Mouse (Mus musculus) forebrain, embryonic 13.5 days (tissue): Measurements from ENCODE around the gene Klhl35. TPM values are rescaled to one million over a fixed set of nuclear protein-coding genes. Genes with fewer than 3 reads are reported as not detected.

Source experiments
- ATAC-seq: fragments of 200-750 bp; cut with Nextera tagmentation; 2 replicates; pipeline ENCODE4 v1.8.0; 2017
- H3K27ac ChIP-seq: fragments of 300-500 bp; sonication (generic); 2 replicates; pipeline ENCODE4 v1.5.1; 2015; ENCODE audit warnings: inconsistent platforms, mild to moderate bottlenecking, moderate library complexity
- H3K27me3 ChIP-seq: fragments of 300-500 bp; sonication (generic); 2 replicates; pipeline ENCODE4 v1.6.1; 2015; ENCODE audit warnings: mild to moderate bottlenecking, inconsistent platforms
- H3K36me3 ChIP-seq: fragments of 300-500 bp; sonication (generic); 2 replicates; pipeline ENCODE4 v1.6.1; 2015; ENCODE audit warnings: mild to moderate bottlenecking, inconsistent platforms; ENCODE audit not compliant: poor library complexity, severe bottlenecking
- H3K4me1 ChIP-seq: fragments of 300-500 bp; sonication (generic); 2 replicates; pipeline ENCODE4 v1.6.1; 2015; ENCODE audit warnings: inconsistent platforms
- H3K4me2 ChIP-seq: fragments of 300-500 bp; sonication (generic); 2 replicates; pipeline ENCODE4 v1.6.1; 2015; ENCODE audit warnings: inconsistent platforms, mild to moderate bottlenecking, moderate library complexity
- H3K4me3 ChIP-seq: fragments of 300-500 bp; sonication (generic); 2 replicates; pipeline ENCODE4 v1.5.1; 2015; ENCODE audit warnings: mild to moderate bottlenecking, inconsistent platforms
- H3K9ac ChIP-seq: fragments of 300-500 bp; sonication (generic); 2 replicates; pipeline ENCODE4 v1.6.1; 2015; ENCODE audit warnings: mild to moderate bottlenecking, inconsistent platforms
- H3K9me3 ChIP-seq: fragments of 300-500 bp; sonication (generic); replicated peaks from 2 replicates; pipeline ENCODE4 v1.6.1; 2016; ENCODE audit warnings: inconsistent platforms
- WGBS: fragments of 180-500 bp; shearing (Covaris S2); methylation state at CpG from one replicate; pipeline ENCODE4 v1.1.7; 2015; 5-methylcytosine and 5-hydroxymethylcytosine counted together
- polyA plus RNA-seq: library from polyadenylated mRNA; unstranded; fragments of >200 nt; fragmentation: Nextera tagmentation; extraction: Ambion mirVana; gene quantifications from 2 replicates; pipeline ENCODE4 v1.2.1, GENCODE M21; 2015

Klhl35 gene
- polyA plus RNA-seq, 1 experiment from 2014 or later: 2.3 TPM

GRCm38 (mm10) chr7:99434672-99435250 lies 31.0 kb upstream of the Klhl35 start:
- Histone ChIP-seq H3K4me2 (no peak overlapping the region), H3K36me3 (0 out of 2 replicates have a peak, but pooled peaks cover 9% of the 10 kb centered on the region), H3K4me1 (peaks cover 52% of the 10 kb centered on the region), H3K27ac (0 out of 2 replicates have a peak overlapping the region, but pooled peaks have one; percentile 11), H3K4me3 (no peak overlapping the region), H3K27me3 (no peaks in the 10 kb centered on the region), H3K9ac (peak overlapping the region; percentile 3; the same call in 1 of the 2 replicates), H3K9me3 (no peaks in the 10 kb centered on the region)
- ATAC-seq: no peak
- WGBS: 5% methylated on average over 12 of the region's 12 CpGs

GRCm38 (mm10) chr7:99436530-99436929 lies 29.3 kb upstream of the Klhl35 start:
- Histone ChIP-seq H3K27me3 (no peaks in the 10 kb centered on the region), H3K9ac (no peak overlapping the region), H3K4me1 (peaks cover 49% of the 10 kb centered on the region), H3K9me3 (no peaks in the 10 kb centered on the region), H3K27ac (no peak overlapping the region), H3K4me2 (no peak overlapping the region), H3K4me3 (no peak overlapping the region), H3K36me3 (peaks cover 16% of the 10 kb centered on the region; the same call in 1 of the 2 replicates)
- ATAC-seq: no peak
- 9% methylated on average over 4 of the region's 4 CpGs for WGBS

GRCm38 (mm10) chr7:99438881-99439280 lies 26.9 kb upstream of the Klhl35 start:
- whole genome bisulfite sequencing: 65% methylated on average over 10 of the region's 10 CpGs
- no peak overlapping the region for H3K9ac ChIP-seq
- H3K27ac ChIP-seq: no peak overlapping the region
- H3K4me3 ChIP-seq: no peak overlapping the region
- peaks cover 32% of the 10 kb centered on the region for H3K4me1 ChIP-seq
- no peaks in the 10 kb centered on the region for H3K27me3 ChIP-seq
- H3K9me3 ChIP-seq: no peaks in the 10 kb centered on the region
- H3K4me2 ChIP-seq: no peak overlapping the region
- no peak for ATAC-seq
- H3K36me3 ChIP-seq: peaks cover 23% of the 10 kb centered on the region; the same call in 1 of the 2 replicates

GRCm38 (mm10) chr7:99441534-99442072 lies 24.2 kb upstream of the Klhl35 start:
- no peak overlapping the region; the same call in 1 of the 2 replicates for H3K9ac ChIP-seq
- peaks cover 19% of the 10 kb centered on the region for H3K4me1 ChIP-seq
- H3K36me3 ChIP-seq: peaks cover 27% of the 10 kb centered on the region; the same call in 1 of the 2 replicates
- 29% methylated on average over 6 of the region's 6 CpGs for WGBS
- H3K9me3 ChIP-seq: no peaks in the 10 kb centered on the region
- no peak overlapping the region for H3K27ac ChIP-seq
- H3K27me3 ChIP-seq: no peaks in the 10 kb centered on the region
- no peak overlapping the region for H3K4me3 ChIP-seq
- ATAC-seq: no peak
- no peak overlapping the region for H3K4me2 ChIP-seq

- Histone ChIP-seq H3K9me3 (no peaks in the 10 kb centered on the region), H3K27ac (no peak overlapping the region), H3K4me1 (peaks cover 16% of the 10 kb centered on the region), H3K27me3 (no peaks in the 10 kb centered on the region), H3K4me3 (no peak overlapping the region), H3K9ac (no peak overlapping the region), H3K36me3 (peaks cover 27% of the 10 kb centered on the region; the same call in 1 of the 2 replicates), H3K4me2 (no peak overlapping the region)
- WGBS: 71% methylated on average over 5 of the region's 5 CpGs
- no peak for ATAC-seq
These were observed 22.6 kb upstream of the Klhl35 start for GRCm38 (mm10) chr7:99443164-99443563.

- H3K27ac ChIP-seq: no peak overlapping the region
- ATAC-seq: no peak
- peaks cover 19% of the 10 kb centered on the region; the same call in 1 of the 2 replicates for H3K36me3 ChIP-seq
- no peaks in the 10 kb centered on the region for H3K27me3 ChIP-seq
- H3K4me1 ChIP-seq: peaks cover 20% of the 10 kb centered on the region
- 70% methylated on average over 6 of the region's 6 CpGs for WGBS
- H3K4me2 ChIP-seq: no peak overlapping the region
- H3K9ac ChIP-seq: no peak overlapping the region
- H3K9me3 ChIP-seq: no peaks in the 10 kb centered on the region
- no peak overlapping the region for H3K4me3 ChIP-seq
These were observed 21.8 kb upstream of the Klhl35 start for GRCm38 (mm10) chr7:99444012-99444411.

- Histone ChIP-seq H3K4me1 (peaks cover 36% of the 10 kb centered on the region), H3K9ac (no peak overlapping the region), H3K27me3 (no peaks in the 10 kb centered on the region), H3K4me2 (no peak overlapping the region), H3K36me3 (peaks cover 16% of the 10 kb centered on the region; the same call in 1 of the 2 replicates), H3K9me3 (no peaks in the 10 kb centered on the region), H3K4me3 (no peak overlapping the region), H3K27ac (no peak overlapping the region)
- 67% methylated on average over 2 of the region's 2 CpGs for WGBS
- no peak for ATAC-seq
These were observed 20.0 kb upstream of the Klhl35 start for GRCm38 (mm10) chr7:99445833-99446232.

GRCm38 (mm10) chr7:99447323-99447722 lies 18.5 kb upstream of the Klhl35 start:
- no peaks in the 10 kb centered on the region for H3K27me3 ChIP-seq
- peaks cover 5% of the 10 kb centered on the region; the same call in 1 of the 2 replicates for H3K36me3 ChIP-seq
- no peak overlapping the region for H3K9ac ChIP-seq
- ATAC-seq: no peak
- H3K4me1 ChIP-seq: peaks cover 25% of the 10 kb centered on the region
- no peak overlapping the region for H3K27ac ChIP-seq
- no peak overlapping the region for H3K4me2 ChIP-seq
- WGBS: 46% methylated on average over 5 of the region's 5 CpGs
- no peaks in the 10 kb centered on the region for H3K9me3 ChIP-seq
- no peak overlapping the region for H3K4me3 ChIP-seq

- Histone ChIP-seq H3K4me1 (peaks cover 25% of the 10 kb centered on the region), H3K4me3 (no peak overlapping the region), H3K27ac (peak overlapping the region; percentile 75), H3K9me3 (no peaks in the 10 kb centered on the region), H3K4me2 (no peak overlapping the region), H3K9ac (no peak overlapping the region), H3K27me3 (no peaks in the 10 kb centered on the region), H3K36me3 (peaks cover 5% of the 10 kb centered on the region; the same call in 1 of the 2 replicates)
- no peak for ATAC-seq
- 80% methylated on average over 5 of the region's 5 CpGs for WGBS
These were observed 17.2 kb upstream of the Klhl35 start for GRCm38 (mm10) chr7:99448619-99449018.

- peak overlapping the region; percentile 75 for H3K27ac ChIP-seq
- no peaks in the 10 kb centered on the region for H3K27me3 ChIP-seq
- no peaks in the 10 kb centered on the region for H3K9me3 ChIP-seq
- peaks cover 5% of the 10 kb centered on the region; the same call in 1 of the 2 replicates for H3K36me3 ChIP-seq
- no peak overlapping the region for H3K9ac ChIP-seq
- H3K4me1 ChIP-seq: peaks cover 25% of the 10 kb centered on the region
- no peak overlapping the region for H3K4me3 ChIP-seq
- peak; percentile 10; the same call in 1 of the 2 replicates for ATAC-seq
- WGBS: 50% methylated on average over 8 of the region's 8 CpGs
- H3K4me2 ChIP-seq: no peak overlapping the region
These were observed 16.7 kb upstream of the Klhl35 start for GRCm38 (mm10) chr7:99449063-99449462.

- ATAC-seq: peak; percentile 42
- no peak overlapping the region for H3K9ac ChIP-seq
- H3K4me3 ChIP-seq: no peak overlapping the region
- H3K27me3 ChIP-seq: no peaks in the 10 kb centered on the region
- WGBS: 36% methylated on average over 3 of the region's 3 CpGs
- H3K27ac ChIP-seq: peak overlapping the region; percentile 75
- H3K9me3 ChIP-seq: no peaks in the 10 kb centered on the region
- H3K36me3 ChIP-seq: peaks cover under 1% of the 10 kb centered on the region; the same call in 1 of the 2 replicates
- H3K4me2 ChIP-seq: no peak overlapping the region
- peaks cover 25% of the 10 kb centered on the region for H3K4me1 ChIP-seq
These were observed 16.1 kb upstream of the Klhl35 start for GRCm38 (mm10) chr7:99449751-99450150.

GRCm38 (mm10) chr7:99450703-99451102 lies 15.1 kb upstream of the Klhl35 start:
- Histone ChIP-seq H3K9ac (no peak overlapping the region), H3K27me3 (no peaks in the 10 kb centered on the region), H3K4me3 (no peak overlapping the region), H3K9me3 (no peaks in the 10 kb centered on the region), H3K4me2 (no peak overlapping the region), H3K27ac (no peak overlapping the region), H3K4me1 (peaks cover 22% of the 10 kb centered on the region), H3K36me3 (no peaks in the 10 kb centered on the region)
- 2% methylated on average over 3 of the region's 3 CpGs for WGBS
- peak; percentile 46 for ATAC-seq
